Mouse (Mus musculus) liver, adult 2 months (tissue): ENCODE measurements at regions not wholly inside any gene's neighbourhood (a gene's known extent, or its start where the extent isn't known, plus 50 kb on each side); places are given as distances from the start of the nearest gene placed in this dataset.

Experiments
- DNase-seq: peaks from one replicate; pipeline ENCODE4 v3.0.0-alpha.2; 2011; ENCODE audit warnings: low read depth, low spot score; ENCODE audit errors: extremely low read depth
- H3K27ac ChIP-seq: fragments of 200-500 bp; replicated peaks from 2 replicates; pipeline ENCODE4 v1.5.1; 2012; ENCODE audit warnings: low read depth, mild to moderate bottlenecking, control low read depth, inconsistent platforms, low read length; ENCODE audit not compliant: insufficient read depth
- H3K27me3 ChIP-seq: fragments of 200-500 bp; 2 replicates; pipeline ENCODE4 v1.6.1; 2012; ENCODE audit warnings: mild to moderate bottlenecking, moderate library complexity, low read length, inconsistent platforms; ENCODE audit not compliant: control insufficient read depth, insufficient read depth
- H3K36me3 ChIP-seq: fragments of 200-500 bp; 2 replicates; pipeline ENCODE4 v1.6.1; 2012; ENCODE audit warnings: low read length, inconsistent platforms; ENCODE audit not compliant: control insufficient read depth, insufficient read depth
- H3K4me1 ChIP-seq: fragments of 200-500 bp; 2 replicates; pipeline ENCODE4 v1.6.1; 2011; ENCODE audit warnings: low read length; ENCODE audit not compliant: control insufficient read depth, insufficient read depth
- H3K4me3 ChIP-seq: fragments of 200-500 bp; 2 replicates; pipeline ENCODE4 v1.5.1; 2011; ENCODE audit warnings: low read depth, mild to moderate bottlenecking, control low read depth, low read length, moderate library complexity; ENCODE audit not compliant: insufficient read depth
- H3K79me2 ChIP-seq: fragments of 200-500 bp; 2 replicates; pipeline ENCODE4 v1.6.1; 2012; ENCODE audit warnings: inconsistent platforms, mild to moderate bottlenecking, low read length, moderate library complexity; ENCODE audit not compliant: control insufficient read depth, insufficient read depth
- H3K9ac ChIP-seq: fragments of 200-500 bp; 2 replicates; pipeline ENCODE4 v1.6.1; 2012; ENCODE audit warnings: low read depth, mild to moderate bottlenecking, control low read depth, inconsistent platforms, low read length
- CTCF ChIP-seq: fragments of 200-500 bp; IDR thresholded peaks from 2 replicates; pipeline ENCODE4 v1.5.1; 2011; ENCODE audit warnings: low read depth, low read length, control low read depth
- POLR2A ChIP-seq: fragments of 200-500 bp; IDR thresholded peaks from 2 replicates; pipeline ENCODE4 v1.6.1; 2011; ENCODE audit warnings: low read length, control low read depth; ENCODE audit not compliant: insufficient read depth; ENCODE audit errors: extremely low read depth
- WGBS: fragments of 180-500 bp; shearing (Covaris S2); methylation state at CpG from one replicate; pipeline ENCODE4 v1.1.7; 2018; 5-methylcytosine and 5-hydroxymethylcytosine counted together

- Histone ChIP-seq H3K27me3 (no peaks in the 10 kb centered on the region), H3K4me1 (no peaks in the 10 kb centered on the region), H3K27ac (no peak overlapping the region), H3K79me2 (no peaks in the 10 kb centered on the region), H3K36me3 (no peaks in the 10 kb centered on the region), H3K4me3 (no peak overlapping the region), H3K9ac (no peak overlapping the region)
- DNase-seq = no peak
- WGBS = 81% methylated on average over 5 of the region's 5 CpGs
- TF ChIP-seq CTCF = no peak
- no peak for TF ChIP-seq POLR2A
Observed at GRCm38 (mm10) chr6:17211346-17211745, 69.6 kb upstream of the Cav2 start.

GRCm38 (mm10) chr6:17214774-17215173 lies 66.2 kb upstream of the Cav2 start:
- DNase-seq = no peak
- Histone ChIP-seq H3K4me3 (no peak overlapping the region), H3K36me3 (no peaks in the 10 kb centered on the region), H3K79me2 (no peaks in the 10 kb centered on the region), H3K27me3 (no peaks in the 10 kb centered on the region), H3K27ac (no peak overlapping the region), H3K9ac (no peak overlapping the region), H3K4me1 (no peaks in the 10 kb centered on the region)
- 90% methylated on average over 9 of the region's 9 CpGs for WGBS
- TF ChIP-seq POLR2A = no peak
- TF ChIP-seq CTCF = no peak

- WGBS = 98% methylated on average over 1 of the region's 1 CpGs
- no peak for DNase-seq
- Histone ChIP-seq H3K9ac (no peak overlapping the region), H3K27ac (no peak overlapping the region), H3K4me1 (no peaks in the 10 kb centered on the region), H3K27me3 (no peaks in the 10 kb centered on the region), H3K4me3 (no peak overlapping the region), H3K79me2 (no peaks in the 10 kb centered on the region), H3K36me3 (no peaks in the 10 kb centered on the region)
- TF ChIP-seq POLR2A = no peak
- no peak for TF ChIP-seq CTCF
Observed at GRCm38 (mm10) chr6:17216442-17216841, 64.5 kb upstream of the Cav2 start.

- H3K79me2 ChIP-seq = no peaks in the 10 kb centered on the region
- H3K36me3 ChIP-seq = no peaks in the 10 kb centered on the region
- H3K9ac ChIP-seq = no peak overlapping the region
- 77% methylated on average over 2 of the region's 2 CpGs for WGBS
- H3K27me3 ChIP-seq = no peaks in the 10 kb centered on the region
- no peak overlapping the region for H3K4me3 ChIP-seq
- no peaks in the 10 kb centered on the region for H3K4me1 ChIP-seq
- no peak for DNase-seq
- no peak overlapping the region for H3K27ac ChIP-seq
- no peak for TF ChIP-seq POLR2A
- TF ChIP-seq CTCF = no peak; the same call in 1 of the 2 replicates
Observed at GRCm38 (mm10) chr6:17223744-17224143, 57.2 kb upstream of the Cav2 start.

- no peak for DNase-seq
- Histone ChIP-seq H3K27me3 (no peaks in the 10 kb centered on the region), H3K4me1 (no peaks in the 10 kb centered on the region), H3K36me3 (no peaks in the 10 kb centered on the region), H3K4me3 (no peak overlapping the region), H3K27ac (no peak overlapping the region), H3K79me2 (no peaks in the 10 kb centered on the region), H3K9ac (no peak overlapping the region)
- TF ChIP-seq CTCF (no peak), POLR2A (no peak)
- WGBS = 56% methylated on average over 5 of the region's 5 CpGs
Observed at GRCm38 (mm10) chr6:17224852-17225251, 56.1 kb upstream of the Cav2 start.

GRCm38 (mm10) chr6:17226483-17226882 lies 54.5 kb upstream of the Cav2 start:
- DNase-seq = no peak
- Histone ChIP-seq H3K79me2 (no peaks in the 10 kb centered on the region), H3K4me3 (no peak overlapping the region), H3K36me3 (no peaks in the 10 kb centered on the region), H3K27ac (no peak overlapping the region), H3K4me1 (no peaks in the 10 kb centered on the region), H3K9ac (no peak overlapping the region), H3K27me3 (no peaks in the 10 kb centered on the region)
- TF ChIP-seq CTCF (no peak), POLR2A (no peak)
- WGBS = 93% methylated on average over 6 of the region's 6 CpGs
